Mouse (Mus musculus) thymus, adult 2 months (tissue): Measurements from ENCODE around the gene Gabbr2.
A peak's percentile ranks its signal among the peaks of the same experiment; 100 is the strongest.

Experiments
- CTCF ChIP-seq: fragments of 200-500 bp; IDR thresholded peaks from 2 replicates; pipeline ENCODE4 v1.5.1; 2012; ENCODE audit warnings: mild to moderate bottlenecking, control low read depth, low read length, moderate library complexity, borderline replicate concordance; ENCODE audit not compliant: control insufficient read depth, poor library complexity, insufficient read depth; ENCODE audit errors: extremely low read depth
- POLR2A ChIP-seq: fragments of 200-500 bp; IDR thresholded peaks from 2 replicates; pipeline ENCODE4 v1.6.1; 2012; ENCODE audit warnings: mild to moderate bottlenecking, low read length, control low read depth, moderate library complexity; ENCODE audit not compliant: control insufficient read depth, poor library complexity, insufficient read depth; ENCODE audit errors: extremely low read depth

DNA sequence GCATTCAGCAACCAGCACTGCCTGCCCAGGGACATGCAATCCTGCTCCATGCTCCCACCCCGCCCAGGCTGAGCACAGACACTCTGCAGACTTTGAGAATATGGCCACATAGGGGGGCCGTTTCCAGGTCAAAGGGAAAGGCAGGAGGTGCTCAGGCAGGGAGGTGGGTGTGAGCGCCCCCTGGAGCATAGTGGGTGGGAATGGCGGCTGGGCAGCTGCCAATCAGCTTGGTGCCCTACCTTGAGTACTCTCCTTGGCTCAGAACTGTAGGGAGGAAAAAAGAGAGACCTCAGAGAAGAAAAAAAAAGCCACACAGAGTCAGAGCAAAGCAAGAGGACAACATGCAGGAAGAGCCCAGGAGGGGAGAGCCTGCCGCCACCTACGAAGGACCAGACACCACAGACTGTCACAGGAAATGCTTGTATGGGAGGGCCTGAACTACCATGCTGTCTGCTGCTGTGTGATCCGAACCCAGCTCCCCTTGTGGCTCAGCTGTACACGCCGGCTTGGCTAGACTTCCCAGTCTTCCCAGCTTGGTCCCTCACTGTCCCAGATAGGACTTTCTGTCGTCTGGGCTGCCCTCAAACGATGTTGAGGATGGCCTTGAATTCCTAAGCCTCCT is 373.4 kb downstream of the Gabbr2 start:
- TF ChIP-seq CTCF (peak; percentile 70; the same call in 1 of the 2 replicates), POLR2A (no peak)
